In genomic region chr5:88961351-88961761, GRCm38 (mm10) we compare ENCODE assay signal across 18 mouse cellular contexts.
DNase-seq lines count a peak whose midpoint lies in the region; ATAC-seq lines count a peak whose summit lies in the region.
"Had no signal": no experiment of that assay in that cellular context is flagged by ENCODE, and none has a peak within 500 bp of the region (broad histone marks: within the 10 kb centered on the region; RNA-seq: fewer than 3 reads in every experiment).

No protein-coding gene starts in this region.

- DNase-seq in gastrocnemius, adult 18-20 months (ENCODE audit: low spot score), result peak; percentile 45
- no peak for DNase-seq in gastrocnemius, postnatal 36 days
- DNase-seq in kidney, adult 8-10 months, result peak; percentile 75 to 84
- DNase-seq in kidney, postnatal 10 days, result no peak
- DNase-seq in layer of hippocampus, postnatal 10 days (ENCODE audit: low spot score in 2 of 2), result no peak
- no peak for DNase-seq in right cerebral cortex, adult 18-20 months
- DNase-seq: cerebellum, adult 11-12 months; liver, embryonic 13.5 days; lung, postnatal 36 days; thymus, postnatal 36 days had no signal

- no peak overlapping the region for H3K4me3 ChIP-seq in heart, embryonic 14.5 days (ENCODE audit: control insufficient read depth in 1 of 2, insufficient read depth in 1 of 2, low read depth in 1 of 2, low read length in 2 of 2)
- H3K4me3 ChIP-seq in liver, embryonic 16.5 days (ENCODE audit: low read depth, low read length), result no peak overlapping the region
- H3K4me3 ChIP-seq: embryonic facial prominence, embryonic 15.5 days; liver, embryonic 13.5 days; midbrain, embryonic 15.5 days had no signal

- H3K36me3 ChIP-seq in heart, embryonic 14.5 days (ENCODE audit: control insufficient read depth, insufficient read depth, low read length), result no peaks in the 10 kb centered on the region
- no peaks in the 10 kb centered on the region for H3K36me3 ChIP-seq in liver, embryonic 16.5 days (ENCODE audit: control insufficient read depth, insufficient read depth)
- H3K36me3 ChIP-seq: embryonic facial prominence, embryonic 15.5 days; liver, embryonic 13.5 days; midbrain, embryonic 15.5 days had no signal

- H3K4me1 ChIP-seq in heart, embryonic 14.5 days (ENCODE audit: control insufficient read depth in 2 of 2, insufficient read depth in 2 of 2, low read length in 2 of 2), result peaks cover 8 to 17% of the 10 kb centered on the region in 2 experiments
- no peaks in the 10 kb centered on the region; the same call in 1 of the 2 replicates for H3K4me1 ChIP-seq in liver, embryonic 16.5 days (ENCODE audit: control insufficient read depth, low read depth, low read length)
- H3K4me1 ChIP-seq: embryonic facial prominence, embryonic 15.5 days; midbrain, embryonic 15.5 days had no signal

- H3K9ac ChIP-seq in heart, embryonic 14.5 days (ENCODE audit: low read length), result no peak overlapping the region
- no peak overlapping the region for H3K9ac ChIP-seq in liver, embryonic 16.5 days (ENCODE audit: low read depth, low read length)
- H3K9ac ChIP-seq: embryonic facial prominence, embryonic 15.5 days; liver, embryonic 13.5 days; midbrain, embryonic 15.5 days had no signal

- peak overlapping the region; percentile 64 to 76 for H3K27ac ChIP-seq in heart, embryonic 14.5 days (replicated peaks in 1 of 2; ENCODE audit: control insufficient read depth in 1 of 2, insufficient read depth in 1 of 2, low read depth in 2 of 2, low read length in 2 of 2)
- H3K27ac ChIP-seq in liver, embryonic 16.5 days (ENCODE audit: low read length), result no peak overlapping the region
- H3K27ac ChIP-seq: embryonic facial prominence, embryonic 15.5 days; liver, embryonic 13.5 days; midbrain, embryonic 15.5 days; stomach, postnatal 0 days had no signal

- no peaks in the 10 kb centered on the region for H3K27me3 ChIP-seq in heart, embryonic 14.5 days (ENCODE audit: control insufficient read depth, insufficient read depth, low read length)
- H3K27me3 ChIP-seq in liver, embryonic 16.5 days (ENCODE audit: control insufficient read depth, insufficient read depth, low read depth, low read length), result no peaks in the 10 kb centered on the region
- H3K27me3 ChIP-seq: embryonic facial prominence, embryonic 15.5 days; liver, embryonic 13.5 days; midbrain, embryonic 15.5 days; Patski had no signal

- ATAC-seq in heart, embryonic 14.5 days (ENCODE audit: insufficient number of reproducible peaks, insufficient read depth, low FRiP score, low read depth), result peak; percentile 43; the same call in 1 of the 2 replicates
- peak; percentile 62 for ATAC-seq in liver, embryonic 16.5 days (ENCODE audit: low read depth)
- ATAC-seq: forebrain, embryonic 14.5 days; intestine, embryonic 16.5 days; midbrain, embryonic 15.5 days; Patski had no signal

- 13% methylated on average over 7 of the region's 7 CpGs for WGBS in heart, embryonic 14.5 days
- 27% methylated on average over 7 of the region's 7 CpGs for WGBS in liver, embryonic 16.5 days (ENCODE audit: insufficient replicate concordance)

- no peak overlapping the region for H3K4me2 ChIP-seq in heart, embryonic 14.5 days (ENCODE audit: low read length)
- H3K4me2 ChIP-seq in liver, embryonic 16.5 days (ENCODE audit: low read depth, low read length), result no peak overlapping the region
- H3K4me2 ChIP-seq: embryonic facial prominence, embryonic 15.5 days; liver, embryonic 13.5 days; midbrain, embryonic 15.5 days had no signal

- intact Hi-C loops in gastrocnemius, postnatal 36 days (cut with DNase I), result no loop called here

- no peaks in the 10 kb centered on the region for H3K9me3 ChIP-seq in heart, embryonic 14.5 days (ENCODE audit: control insufficient read depth, low read length)
- H3K9me3 ChIP-seq in liver, embryonic 16.5 days (replicated peaks; ENCODE audit: control insufficient read depth, low read length), result no peaks in the 10 kb centered on the region
- H3K9me3 ChIP-seq: embryonic facial prominence, embryonic 15.5 days; liver, embryonic 13.5 days; midbrain, embryonic 15.5 days had no signal

Comparison
In these comparisons a context has a peak if more than half of its experiments do, and no peak if none do; other contexts are left out.
1. DNase-seq: peak in gastrocnemius, adult 18-20 months (single experiment) and kidney, adult 8-10 months (2 of 2); none in gastrocnemius, postnatal 36 days (0 of 2), kidney, postnatal 10 days (single experiment), layer of hippocampus, postnatal 10 days (0 of 2) and right cerebral cortex, adult 18-20 months (single experiment).